Mouse (Mus musculus) forebrain, embryonic 13.5 days (tissue): ENCODE measurements at regions not wholly inside any gene's neighbourhood (a gene's known extent, or its start where the extent isn't known, plus 50 kb on each side); places are given as distances from the start of the nearest gene placed in this dataset.
"Not testable (repeated sequence)": the region's sequence is repeated elsewhere in the genome, so short reads cannot be mapped to it uniquely, and the experiment has no call there.

Source experiments
- ATAC-seq: fragments of 200-750 bp; cut with Nextera tagmentation; 2 replicates; pipeline ENCODE4 v1.8.0; 2017
- H3K27ac ChIP-seq: fragments of 300-500 bp; sonication (generic); 2 replicates; pipeline ENCODE4 v1.5.1; 2015; ENCODE audit warnings: inconsistent platforms, mild to moderate bottlenecking, moderate library complexity
- H3K27me3 ChIP-seq: fragments of 300-500 bp; sonication (generic); 2 replicates; pipeline ENCODE4 v1.6.1; 2015; ENCODE audit warnings: mild to moderate bottlenecking, inconsistent platforms
- H3K36me3 ChIP-seq: fragments of 300-500 bp; sonication (generic); 2 replicates; pipeline ENCODE4 v1.6.1; 2015; ENCODE audit warnings: mild to moderate bottlenecking, inconsistent platforms; ENCODE audit not compliant: poor library complexity, severe bottlenecking
- H3K4me1 ChIP-seq: fragments of 300-500 bp; sonication (generic); 2 replicates; pipeline ENCODE4 v1.6.1; 2015; ENCODE audit warnings: inconsistent platforms
- H3K4me2 ChIP-seq: fragments of 300-500 bp; sonication (generic); 2 replicates; pipeline ENCODE4 v1.6.1; 2015; ENCODE audit warnings: inconsistent platforms, mild to moderate bottlenecking, moderate library complexity
- H3K4me3 ChIP-seq: fragments of 300-500 bp; sonication (generic); 2 replicates; pipeline ENCODE4 v1.5.1; 2015; ENCODE audit warnings: mild to moderate bottlenecking, inconsistent platforms
- H3K9ac ChIP-seq: fragments of 300-500 bp; sonication (generic); 2 replicates; pipeline ENCODE4 v1.6.1; 2015; ENCODE audit warnings: mild to moderate bottlenecking, inconsistent platforms
- H3K9me3 ChIP-seq: fragments of 300-500 bp; sonication (generic); replicated peaks from 2 replicates; pipeline ENCODE4 v1.6.1; 2016; ENCODE audit warnings: inconsistent platforms
- WGBS: fragments of 180-500 bp; shearing (Covaris S2); methylation state at CpG from one replicate; pipeline ENCODE4 v1.1.7; 2015; 5-methylcytosine and 5-hydroxymethylcytosine counted together

DNA sequence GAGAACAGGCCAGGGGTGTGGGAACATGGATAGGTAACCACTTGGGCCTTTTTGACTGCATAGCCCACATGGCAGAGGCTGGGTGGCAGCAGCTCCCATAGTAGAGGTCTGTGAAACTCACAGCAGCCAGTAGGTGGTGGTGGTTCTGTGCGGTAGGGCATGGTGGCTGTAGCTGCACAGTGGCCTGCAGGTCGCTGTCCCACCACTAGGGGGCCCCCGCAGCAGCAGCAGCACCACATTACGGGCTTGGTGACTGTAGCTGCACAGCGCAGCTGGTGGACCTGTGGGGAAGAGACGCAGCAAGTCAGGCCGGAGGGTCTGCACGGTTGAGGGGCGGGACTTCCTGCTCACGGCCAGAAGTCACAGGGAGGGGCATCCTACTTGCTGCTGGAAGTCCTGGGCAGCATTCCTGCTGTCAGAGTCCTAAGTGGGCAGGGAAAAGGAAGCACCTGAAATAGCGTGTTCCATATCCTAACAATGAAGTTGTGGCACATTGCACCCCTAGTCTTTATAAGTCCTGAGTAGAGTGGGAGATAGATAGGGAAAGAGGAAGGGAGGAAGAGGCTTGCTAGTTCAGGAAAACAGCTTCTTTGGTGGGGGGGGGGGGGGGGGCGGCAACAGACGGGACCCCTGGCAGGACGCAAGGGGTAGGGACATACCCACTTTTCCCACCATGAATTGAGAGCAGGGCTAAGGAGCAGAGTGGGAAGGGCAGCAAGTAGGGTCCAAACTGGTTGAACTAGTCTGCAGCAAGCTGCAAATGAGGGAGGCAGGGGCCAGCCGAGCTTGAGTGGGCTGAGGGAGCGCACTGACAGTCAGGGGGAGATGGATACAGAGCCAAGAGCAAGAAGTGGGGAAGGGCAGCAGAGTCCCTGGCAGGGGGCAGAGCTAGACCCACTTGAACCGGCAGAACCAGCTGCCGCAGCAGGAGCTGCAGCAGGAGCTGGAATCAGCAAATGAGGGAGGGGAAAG, 141.4 kb downstream of the Zxdb start:
- no peaks in the 10 kb centered on the region for H3K27me3 ChIP-seq
- WGBS = 19% methylated on average over 15 of the region's 18 CpGs
- peak; percentile 99 for ATAC-seq

DNA sequence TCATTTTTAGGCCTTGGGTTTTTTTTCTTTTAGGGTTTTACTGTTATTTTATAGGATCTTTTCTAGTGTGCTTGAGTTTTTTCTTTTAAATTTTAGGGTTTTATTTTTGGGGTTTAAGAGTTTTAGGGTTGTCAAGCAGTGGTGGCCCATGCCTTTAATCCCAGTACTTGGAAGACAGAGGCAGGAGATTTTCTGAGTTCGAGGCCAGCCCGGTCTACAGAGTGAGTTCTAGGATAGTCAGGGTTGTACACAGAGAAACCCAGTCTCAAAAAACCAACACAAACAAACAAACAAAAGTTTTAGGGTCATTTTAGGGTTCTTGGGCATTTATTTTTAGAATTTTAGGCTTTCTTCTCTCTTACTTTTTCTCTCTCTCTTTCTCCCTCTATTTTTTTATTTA, 142.9 kb downstream of the Spin4 start:
- H3K9ac ChIP-seq, H3K4me1 ChIP-seq, H3K27ac ChIP-seq, H3K36me3 ChIP-seq, H3K4me3 ChIP-seq, H3K9me3 ChIP-seq, H3K4me2 ChIP-seq, H3K27me3 ChIP-seq, ATAC-seq: not testable (repeated sequence)
- 93% methylated on average over 2 of the region's 2 CpGs for WGBS

More for the DNA sequence above, 141.4 kb downstream of the Zxdb start:
- Histone ChIP-seq H3K4me3 (peak overlapping the region; percentile 35), H3K4me2 (peak overlapping the region; percentile 58), H3K4me1 (no peaks in the 10 kb centered on the region), H3K36me3 (no peaks in the 10 kb centered on the region), H3K9me3 (no peaks in the 10 kb centered on the region), H3K9ac (0 out of 2 replicates have a peak overlapping the region, but pooled peaks have one; percentile 34), H3K27ac (no peak overlapping the region)
